Mouse (Mus musculus): Measurements from ENCODE around the gene Kctd13. TPM values are rescaled to one million over a fixed set of nuclear protein-coding genes. Genes with fewer than 3 reads are reported as not detected.

Gene Kctd13
- 80.0 and 85.5 TPM in 2 replicates for polyA plus RNA-seq (2012; rRNA removed)

- TF ChIP-seq CTCF (IDR thresholded peaks at IDR 0.05; ENCODE audit: control insufficient read depth, insufficient read depth, insufficient replicate concordance, low read depth, low read length) (no peak), POLR2A (IDR thresholded peaks at IDR 0.05; ENCODE audit: control insufficient read depth, low read depth, low read length) (peak; percentile 89)
- peaks cover 2% of the 10 kb centered on the region; the same call in 1 of the 2 replicates for H3K36me3 ChIP-seq (ENCODE audit: control insufficient read depth, insufficient read depth, low read length)
- H3K4me1 ChIP-seq (ENCODE audit: control insufficient read depth, insufficient read depth, low read length) = peaks cover 3% of the 10 kb centered on the region
- peak within 1 kb of the TSS; percentile 98 for H3K4me3 ChIP-seq (ENCODE audit: control insufficient read depth, low read depth, low read length)
- H3K27me3 ChIP-seq (ENCODE audit: control insufficient read depth, insufficient read depth, low read length) = no peaks in the 10 kb centered on the region
- H3K27ac ChIP-seq (ENCODE audit: control insufficient read depth, insufficient read depth, low read depth, low read length) = peak within 1 kb of the TSS; percentile 97
Measured at GRCm38 (mm10) chr7:126928384-126929037, at the start of gene Kctd13. TSS of gene Kctd13 (plus strand) at chr7:126928879.

GRCm38 (mm10) chr7:126881040-126881439 lies 47.6 kb upstream of the Kctd13 start:
- H3K27ac ChIP-seq (ENCODE audit: control insufficient read depth, insufficient read depth, low read depth, low read length) = no peak overlapping the region
- H3K4me3 ChIP-seq (ENCODE audit: control insufficient read depth, low read depth, low read length) = no peak overlapping the region
- H3K4me1 ChIP-seq (ENCODE audit: control insufficient read depth, insufficient read depth, low read length) = peaks cover 5% of the 10 kb centered on the region; the same call in 1 of the 2 replicates
- H3K27me3 ChIP-seq (ENCODE audit: control insufficient read depth, insufficient read depth, low read length) = no peaks in the 10 kb centered on the region
- TF ChIP-seq POLR2A (IDR thresholded peaks at IDR 0.05; ENCODE audit: control insufficient read depth, low read depth, low read length) (no peak), CTCF (IDR thresholded peaks at IDR 0.05; ENCODE audit: control insufficient read depth, insufficient read depth, insufficient replicate concordance, low read depth, low read length) (no peak)
- peaks cover 5% of the 10 kb centered on the region for H3K36me3 ChIP-seq (ENCODE audit: control insufficient read depth, insufficient read depth, low read length)

GRCm38 (mm10) chr7:126883731-126884181 lies 44.9 kb upstream of the Kctd13 start:
- peak overlapping the region; percentile 91 for H3K4me3 ChIP-seq (ENCODE audit: control insufficient read depth, low read depth, low read length)
- H3K27me3 ChIP-seq (ENCODE audit: control insufficient read depth, insufficient read depth, low read length) = no peaks in the 10 kb centered on the region
- peaks cover 5% of the 10 kb centered on the region; the same call in 1 of the 2 replicates for H3K4me1 ChIP-seq (ENCODE audit: control insufficient read depth, insufficient read depth, low read length)
- peaks cover 1% of the 10 kb centered on the region for H3K36me3 ChIP-seq (ENCODE audit: control insufficient read depth, insufficient read depth, low read length)
- no peak for TF ChIP-seq POLR2A (IDR thresholded peaks at IDR 0.05; ENCODE audit: control insufficient read depth, low read depth, low read length)
- no peak for TF ChIP-seq CTCF (IDR thresholded peaks at IDR 0.05; ENCODE audit: control insufficient read depth, insufficient read depth, insufficient replicate concordance, low read depth, low read length)
- peak overlapping the region; percentile 92 for H3K27ac ChIP-seq (ENCODE audit: control insufficient read depth, insufficient read depth, low read depth, low read length)

- peak within 1 kb of the TSS; percentile 92 for H3K27ac ChIP-seq (ENCODE audit: control insufficient read depth, insufficient read depth, low read depth, low read length)
- no peak for TF ChIP-seq CTCF (IDR thresholded peaks at IDR 0.05; ENCODE audit: control insufficient read depth, insufficient read depth, insufficient replicate concordance, low read depth, low read length)
- peak; percentile 33 for TF ChIP-seq POLR2A (IDR thresholded peaks at IDR 0.05; ENCODE audit: control insufficient read depth, low read depth, low read length)
- H3K4me3 ChIP-seq (ENCODE audit: control insufficient read depth, low read depth, low read length) = peak within 1 kb of the TSS; percentile 91
- no peaks in the 10 kb centered on the region for H3K27me3 ChIP-seq (ENCODE audit: control insufficient read depth, insufficient read depth, low read length)
- no peaks in the 10 kb centered on the region; the same call in 1 of the 2 replicates for H3K36me3 ChIP-seq (ENCODE audit: control insufficient read depth, insufficient read depth, low read length)
- H3K4me1 ChIP-seq (ENCODE audit: control insufficient read depth, insufficient read depth, low read length) = peaks cover 5% of the 10 kb centered on the region; the same call in 1 of the 2 replicates
Measured at GRCm38 (mm10) chr7:126884286-126885164, 44.2 kb upstream of the Kctd13 start, which contains the start of gene Taok2. TSS of gene Taok2 (minus strand) at chr7:126884703.

- Histone ChIP-seq H3K4me3 (ENCODE audit: control insufficient read depth, low read depth, low read length) (no peak overlapping the region), H3K36me3 (ENCODE audit: control insufficient read depth, insufficient read depth, low read length) (peaks cover 1% of the 10 kb centered on the region; the same call in 1 of the 2 replicates), H3K27ac (ENCODE audit: control insufficient read depth, insufficient read depth, low read depth, low read length) (no peak overlapping the region), H3K4me1 (ENCODE audit: control insufficient read depth, insufficient read depth, low read length) (peaks cover 5% of the 10 kb centered on the region; the same call in 1 of the 2 replicates), H3K27me3 (ENCODE audit: control insufficient read depth, insufficient read depth, low read length) (no peaks in the 10 kb centered on the region)
- TF ChIP-seq POLR2A (IDR thresholded peaks at IDR 0.05; ENCODE audit: control insufficient read depth, low read depth, low read length) (no peak), CTCF (IDR thresholded peaks at IDR 0.05; ENCODE audit: control insufficient read depth, insufficient read depth, insufficient replicate concordance, low read depth, low read length) (no peak)
Measured at GRCm38 (mm10) chr7:126887281-126887680, 41.4 kb upstream of the Kctd13 start.

GRCm38 (mm10) chr7:126888852-126889251 lies 39.8 kb upstream of the Kctd13 start:
- peaks cover 1% of the 10 kb centered on the region; the same call in 1 of the 2 replicates for H3K36me3 ChIP-seq (ENCODE audit: control insufficient read depth, insufficient read depth, low read length)
- TF ChIP-seq POLR2A (IDR thresholded peaks at IDR 0.05; ENCODE audit: control insufficient read depth, low read depth, low read length) (no peak), CTCF (IDR thresholded peaks at IDR 0.05; ENCODE audit: control insufficient read depth, insufficient read depth, insufficient replicate concordance, low read depth, low read length) (peak; percentile 18; the same call in 1 of the 2 replicates)

More at GRCm38 (mm10) chr7:126888852-126889251, 39.8 kb upstream of the Kctd13 start:
- peaks cover under 1% of the 10 kb centered on the region; the same call in 1 of the 2 replicates for H3K4me1 ChIP-seq (ENCODE audit: control insufficient read depth, insufficient read depth, low read length)
- H3K4me3 ChIP-seq (ENCODE audit: control insufficient read depth, low read depth, low read length) = no peak overlapping the region
- H3K27ac ChIP-seq (ENCODE audit: control insufficient read depth, insufficient read depth, low read depth, low read length) = no peak overlapping the region
- no peaks in the 10 kb centered on the region for H3K27me3 ChIP-seq (ENCODE audit: control insufficient read depth, insufficient read depth, low read length)
